Mouse (Mus musculus) intestine, embryonic 16.5 days (tissue): ENCODE data around the gene Lpin2. TPM values are rescaled to one million over a fixed set of nuclear protein-coding genes. Genes with fewer than 3 reads are reported as not detected.

Experiments
- ATAC-seq: fragments of 200-750 bp; cut with Nextera tagmentation; 2 replicates; pipeline ENCODE4 v1.8.0; 2017; ENCODE audit warnings: moderate TSS enrichment, moderate library complexity
- H3K27ac ChIP-seq: fragments of 300-500 bp; sonication (generic); 2 replicates; pipeline ENCODE4 v1.5.1; 2014; ENCODE audit warnings: mild to moderate bottlenecking, low read length
- H3K27me3 ChIP-seq: fragments of 300-500 bp; sonication (generic); replicated peaks from 2 replicates; pipeline ENCODE4 v1.6.1; 2014; ENCODE audit warnings: low read length, control low read depth, mixed read lengths; ENCODE audit not compliant: control insufficient read depth, insufficient read depth
- H3K36me3 ChIP-seq: fragments of 300-500 bp; sonication (generic); 2 replicates; pipeline ENCODE4 v1.6.1; 2014; ENCODE audit warnings: low read length, control low read depth; ENCODE audit not compliant: control insufficient read depth, insufficient read depth
- H3K4me1 ChIP-seq: fragments of 300-500 bp; sonication (generic); 2 replicates; pipeline ENCODE4 v1.6.1; 2014; ENCODE audit warnings: low read length, control low read depth, mixed read lengths; ENCODE audit not compliant: control insufficient read depth, insufficient read depth
- H3K4me2 ChIP-seq: fragments of 300-500 bp; sonication (generic); 2 replicates; pipeline ENCODE4 v1.6.1; 2014; ENCODE audit warnings: low read depth, low read length, control low read depth
- H3K4me3 ChIP-seq: fragments of 300-500 bp; sonication (generic); 2 replicates; pipeline ENCODE4 v1.5.1; 2014; ENCODE audit warnings: mild to moderate bottlenecking, low read length
- H3K9ac ChIP-seq: fragments of 300-500 bp; sonication (generic); 2 replicates; pipeline ENCODE4 v1.6.1; 2014; ENCODE audit warnings: low read depth, low read length
- H3K9me3 ChIP-seq: fragments of 300-500 bp; sonication (generic); 2 replicates; pipeline ENCODE4 v1.6.1; 2016; ENCODE audit warnings: low read length, control low read depth; ENCODE audit not compliant: control insufficient read depth
- WGBS: fragments of 180-500 bp; shearing (Covaris S2); extraction: QIAGEN DNeasy Blood & Tissue Kit; methylation state at CpG from one replicate; pipeline ENCODE4 v1.1.7; 2014; 5-methylcytosine and 5-hydroxymethylcytosine counted together
- polyA plus RNA-seq: library from polyadenylated mRNA; unstranded; fragments of >200 nt; fragmentation: Nextera tagmentation; extraction: Ambion mirVana; gene quantifications from 2 replicates; pipeline ENCODE4 v1.2.1, GENCODE M21; 2015

Lpin2 gene
- polyA plus RNA-seq, 1 experiment from 2014 or later, result 22.7 TPM

DNA sequence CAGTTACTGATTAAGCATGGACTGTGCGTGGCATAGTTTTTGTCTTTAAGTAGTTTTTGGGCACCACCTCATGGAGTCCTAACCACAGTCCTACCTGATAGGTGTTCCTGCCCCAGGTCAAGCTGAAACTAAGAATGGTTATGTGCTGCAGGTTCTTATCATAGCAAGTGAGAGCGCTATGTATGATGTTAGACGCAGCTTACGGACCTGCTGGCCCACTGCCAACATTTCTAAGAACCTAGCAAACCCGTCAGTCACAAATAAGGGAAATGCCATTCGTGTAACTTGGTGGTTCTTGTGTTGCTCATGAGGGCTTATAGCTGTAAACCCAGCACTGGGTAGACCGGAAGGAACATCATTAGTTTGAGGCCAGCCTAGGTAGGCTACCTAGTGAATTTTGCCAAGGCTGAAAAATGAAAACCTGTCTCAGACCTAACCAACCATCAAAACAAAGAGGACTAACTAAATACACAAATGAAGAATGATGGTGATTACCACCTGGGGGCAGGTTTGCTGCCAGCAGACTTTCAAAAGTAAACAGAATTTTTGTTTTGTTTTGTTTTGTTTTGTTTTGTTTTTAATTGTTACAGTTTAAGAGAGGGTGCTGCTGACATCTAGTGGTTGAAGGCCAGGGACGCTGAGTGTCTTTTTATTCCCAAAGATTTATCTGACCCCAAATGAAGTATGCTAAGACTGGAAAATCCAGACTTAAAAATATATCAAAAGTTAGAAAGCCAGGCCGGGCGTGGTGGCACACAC is 13.5 kb downstream of the Lpin2 start:
- peak overlapping the region; percentile 44 for H3K4me2 ChIP-seq

DNA sequence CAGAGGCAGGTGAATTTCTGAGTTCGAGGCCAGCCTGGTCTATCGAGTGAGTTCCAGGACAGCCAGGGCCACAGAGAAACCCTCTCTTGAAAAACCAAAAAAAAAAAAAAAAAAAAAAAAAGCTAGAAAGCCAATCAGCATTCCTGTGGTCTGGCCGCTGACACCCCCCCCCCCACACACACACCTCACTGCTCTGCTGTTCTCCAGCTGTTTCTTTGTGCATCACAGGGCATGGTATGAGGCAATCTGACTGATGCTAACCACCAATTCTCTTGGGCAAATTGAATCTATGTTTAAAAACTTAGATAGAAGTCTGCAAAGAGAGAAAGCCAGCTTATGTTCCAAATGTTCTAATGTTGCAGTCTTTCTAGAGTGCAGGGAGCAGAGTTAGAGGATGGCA is 14.1 kb downstream of the Lpin2 start:
- WGBS, result 78% methylated on average over 3 of the region's 3 CpGs
- Histone ChIP-seq H3K4me3 (no peak overlapping the region), H3K4me2 (no peak overlapping the region), H3K9ac (no peak overlapping the region), H3K4me1 (peaks cover 9% of the 10 kb centered on the region), H3K27me3 (no peaks in the 10 kb centered on the region), H3K9me3 (no peaks in the 10 kb centered on the region), H3K27ac (no peak overlapping the region), H3K36me3 (no peaks in the 10 kb centered on the region)
- no peak for ATAC-seq

More for the DNA sequence above, 13.5 kb downstream of the Lpin2 start:
- no peaks in the 10 kb centered on the region for H3K9me3 ChIP-seq
- 38% methylated on average over 10 of the region's 10 CpGs for WGBS
- H3K4me1 ChIP-seq, result peaks cover 9% of the 10 kb centered on the region
- H3K27me3 ChIP-seq, result no peaks in the 10 kb centered on the region
- H3K27ac ChIP-seq, result no peak overlapping the region
- peak overlapping the region; percentile 11; the same call in 1 of the 2 replicates for H3K4me3 ChIP-seq
- H3K36me3 ChIP-seq, result no peaks in the 10 kb centered on the region
- peak; percentile 49 for ATAC-seq
- no peak overlapping the region for H3K9ac ChIP-seq

DNA sequence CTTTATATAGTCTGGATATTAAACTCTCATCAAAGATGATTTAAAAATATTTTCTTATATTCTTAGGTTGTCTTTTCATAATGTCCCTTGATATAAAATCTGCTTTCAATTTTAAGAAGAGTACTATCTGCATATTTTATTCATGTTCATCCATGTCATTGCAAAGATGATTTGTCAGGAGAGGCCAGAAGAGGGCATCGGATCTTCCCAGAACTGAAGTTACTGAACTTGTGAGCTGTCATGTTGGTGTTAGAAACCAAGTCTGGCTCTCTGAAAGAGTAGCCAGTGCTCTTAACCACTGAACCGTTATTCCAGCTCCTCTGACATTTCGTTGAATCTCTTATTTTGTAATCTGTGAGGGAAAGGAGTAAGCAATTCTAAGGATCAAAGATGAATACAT is 17.0 kb downstream of the Lpin2 start:
- no peaks in the 10 kb centered on the region for H3K27me3 ChIP-seq
- H3K4me1 ChIP-seq, result peaks cover 11% of the 10 kb centered on the region; the same call in 1 of the 2 replicates
- no peak for ATAC-seq
- no peak overlapping the region for H3K27ac ChIP-seq
- H3K9ac ChIP-seq, result no peak overlapping the region
- H3K4me3 ChIP-seq, result no peak overlapping the region
- no peaks in the 10 kb centered on the region for H3K36me3 ChIP-seq
- WGBS, result 80% methylated on average over 3 of the region's 3 CpGs
- H3K4me2 ChIP-seq, result no peak overlapping the region
- H3K9me3 ChIP-seq, result no peaks in the 10 kb centered on the region

DNA sequence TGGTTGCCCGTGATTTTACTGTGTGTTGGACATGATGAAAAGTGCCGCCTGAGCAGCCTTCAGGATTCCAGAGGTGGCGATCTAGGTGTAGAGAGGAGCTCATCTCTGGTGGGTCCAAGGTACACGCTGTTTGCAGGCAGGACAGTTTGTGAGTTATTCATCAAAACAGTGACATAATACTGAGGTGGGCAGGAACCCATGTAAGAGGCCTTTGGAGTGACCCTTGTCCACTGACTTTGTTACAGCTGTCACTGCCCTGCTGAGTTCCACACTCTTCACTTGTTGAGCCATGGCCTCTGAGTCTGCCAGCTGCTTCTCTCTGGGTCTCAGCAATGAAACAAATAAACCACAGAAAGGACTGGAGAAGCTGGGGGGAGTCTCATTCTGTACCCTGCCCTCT is 19.8 kb downstream of the Lpin2 start:
- no peak overlapping the region for H3K9ac ChIP-seq
- H3K4me2 ChIP-seq, result no peak overlapping the region
- no peaks in the 10 kb centered on the region for H3K27me3 ChIP-seq
- no peak overlapping the region for H3K4me3 ChIP-seq
- 60% methylated on average over 4 of the region's 4 CpGs for WGBS
- peak; percentile 66 for ATAC-seq
- H3K27ac ChIP-seq, result no peak overlapping the region
- H3K36me3 ChIP-seq, result no peaks in the 10 kb centered on the region
- H3K4me1 ChIP-seq, result peaks cover 18% of the 10 kb centered on the region
- H3K9me3 ChIP-seq, result no peaks in the 10 kb centered on the region

DNA sequence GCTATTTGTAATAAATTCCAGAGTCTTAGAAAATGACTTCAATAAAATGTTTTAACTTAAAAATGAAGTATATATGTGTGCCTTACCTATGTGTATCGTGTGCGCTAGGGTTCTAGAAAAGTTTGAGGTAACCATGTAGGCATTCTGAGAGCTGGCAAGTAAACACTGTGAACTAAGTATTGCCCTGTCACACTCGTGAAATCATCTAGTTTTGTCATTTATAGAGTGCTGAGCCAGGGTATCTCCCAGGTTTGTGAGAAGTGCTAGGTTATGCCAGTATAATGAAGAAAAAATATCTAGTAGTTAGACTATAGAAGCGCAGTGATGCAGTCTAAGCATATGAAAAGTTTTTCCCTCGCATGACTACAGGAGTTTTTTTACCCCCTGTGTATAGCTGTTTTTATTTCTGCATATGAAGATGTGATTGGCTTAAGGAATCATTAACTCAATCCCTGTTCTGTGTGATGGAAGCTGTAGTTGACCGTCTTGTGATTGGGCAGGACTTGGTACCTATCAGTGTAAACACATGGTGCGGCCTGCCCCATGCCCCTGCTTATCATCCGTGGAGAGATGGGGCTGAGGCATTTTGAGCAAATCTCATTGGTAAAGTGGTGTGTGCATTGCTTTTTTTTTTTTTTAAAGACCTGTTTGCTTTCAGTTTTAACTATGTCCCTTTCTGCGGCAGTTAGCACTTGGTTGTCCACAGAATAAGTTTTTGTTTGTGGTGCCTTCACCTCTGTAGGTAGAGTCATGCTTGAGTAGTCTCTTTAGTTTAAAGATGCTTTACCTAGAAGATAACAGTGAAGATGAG is 21.8 kb downstream of the Lpin2 start:
- H3K9me3 ChIP-seq, result no peaks in the 10 kb centered on the region
- peak overlapping the region; percentile 26 for H3K4me2 ChIP-seq
- peak overlapping the region; percentile 15; the same call in 1 of the 2 replicates for H3K27ac ChIP-seq
- peaks cover 21% of the 10 kb centered on the region for H3K4me1 ChIP-seq
- no peaks in the 10 kb centered on the region for H3K36me3 ChIP-seq
- H3K27me3 ChIP-seq, result no peaks in the 10 kb centered on the region
- H3K9ac ChIP-seq, result no peak overlapping the region
- ATAC-seq, result peak; percentile 92
- 74% methylated on average over 9 of the region's 9 CpGs for WGBS
- 0 out of 2 replicates have a peak overlapping the region, but pooled peaks have one; percentile 4 for H3K4me3 ChIP-seq

DNA sequence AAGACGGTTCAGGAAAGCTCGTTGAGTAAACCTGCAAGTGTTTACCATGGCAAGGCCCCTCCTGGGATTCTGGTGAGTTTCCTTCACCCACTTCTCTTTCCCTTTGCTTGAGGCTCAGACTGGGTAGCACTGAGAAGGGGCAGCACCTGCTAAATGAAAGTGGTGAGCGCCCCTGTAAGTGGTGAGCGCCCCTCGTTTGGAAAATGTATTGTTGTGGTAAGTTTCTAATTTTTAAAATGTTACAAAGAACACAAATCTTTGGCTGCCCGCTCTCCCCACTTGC is 22.4 kb downstream of the Lpin2 start:
- WGBS, result 64% methylated on average over 6 of the region's 6 CpGs
- no peaks in the 10 kb centered on the region for H3K27me3 ChIP-seq
- H3K4me2 ChIP-seq, result peak overlapping the region; percentile 26
- H3K27ac ChIP-seq, result peak overlapping the region; percentile 15; the same call in 1 of the 2 replicates
- 0 out of 2 replicates have a peak overlapping the region, but pooled peaks have one; percentile 4 for H3K4me3 ChIP-seq
- no peaks in the 10 kb centered on the region for H3K36me3 ChIP-seq
- H3K9ac ChIP-seq, result no peak overlapping the region
- no peak for ATAC-seq
- H3K9me3 ChIP-seq, result no peaks in the 10 kb centered on the region
- peaks cover 21% of the 10 kb centered on the region for H3K4me1 ChIP-seq

DNA sequence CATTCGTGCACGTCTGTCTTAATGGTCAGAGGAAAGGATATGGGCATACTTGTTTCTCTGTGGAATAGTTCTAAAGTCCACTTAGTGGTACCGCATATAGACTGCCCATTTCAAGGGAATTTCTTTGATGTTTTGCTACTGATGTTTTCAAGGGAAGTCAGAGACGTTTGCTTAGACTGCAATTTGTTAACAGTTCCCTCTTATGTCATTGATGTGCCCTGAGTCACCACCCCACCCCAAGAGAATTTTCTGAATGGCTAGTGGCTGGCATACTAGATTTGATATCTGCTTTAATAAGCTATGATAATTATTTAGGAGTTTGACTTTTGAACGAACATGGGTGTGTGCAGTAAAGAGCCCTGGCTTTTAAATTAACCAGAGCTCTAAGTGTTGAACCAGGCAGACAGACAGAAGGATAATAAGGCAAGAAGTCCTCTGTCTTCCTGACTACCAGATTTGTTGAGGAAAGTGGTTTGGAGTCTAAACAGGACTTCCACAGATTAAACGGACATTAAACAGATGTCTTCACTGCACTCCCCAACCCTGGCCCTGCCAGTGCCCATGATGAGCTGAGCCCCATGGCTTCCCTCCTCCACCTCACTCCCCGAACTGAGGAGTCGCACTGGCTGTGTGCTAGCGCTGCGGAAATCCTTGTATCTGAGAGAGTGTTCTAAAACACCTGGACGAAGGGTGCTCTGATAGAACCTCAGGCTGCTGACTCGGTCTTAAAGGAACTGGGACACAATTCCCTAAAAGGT is 24.0 kb downstream of the Lpin2 start:
- ATAC-seq, result peak; percentile 32; the same call in 1 of the 2 replicates
- Histone ChIP-seq H3K4me1 (peaks cover 21% of the 10 kb centered on the region), H3K9ac (no peak overlapping the region), H3K27ac (no peak overlapping the region), H3K27me3 (no peaks in the 10 kb centered on the region), H3K9me3 (no peaks in the 10 kb centered on the region), H3K4me3 (no peak overlapping the region), H3K36me3 (no peaks in the 10 kb centered on the region), H3K4me2 (no peak overlapping the region)
- WGBS, result 28% methylated on average over 12 of the region's 12 CpGs

DNA sequence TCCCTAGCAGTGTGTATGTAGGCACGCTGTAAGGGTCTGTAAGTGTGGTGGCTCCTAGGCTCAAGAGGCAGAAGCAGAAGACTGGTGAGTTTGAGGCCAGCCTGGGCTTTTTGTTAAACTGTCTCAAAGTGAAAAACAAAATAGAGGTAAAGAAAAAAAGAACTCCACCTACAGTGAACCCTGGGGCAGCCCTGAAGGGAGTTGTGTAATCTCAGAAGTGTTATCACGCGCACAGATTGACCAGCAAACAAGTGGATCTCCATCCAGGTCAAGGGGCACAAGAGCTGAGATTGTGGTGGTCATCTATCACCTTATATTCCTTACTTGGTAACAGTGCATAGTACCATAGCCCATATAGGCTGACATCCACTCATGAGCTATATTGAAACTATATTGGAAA is 24.9 kb downstream of the Lpin2 start:
- no peak overlapping the region for H3K27ac ChIP-seq
- H3K9me3 ChIP-seq, result no peaks in the 10 kb centered on the region
- H3K36me3 ChIP-seq, result no peaks in the 10 kb centered on the region
- no peaks in the 10 kb centered on the region for H3K27me3 ChIP-seq
- H3K4me3 ChIP-seq, result no peak overlapping the region
- 73% methylated on average over 3 of the region's 3 CpGs for WGBS
- ATAC-seq, result no peak
- peaks cover 21% of the 10 kb centered on the region for H3K4me1 ChIP-seq
- no peak overlapping the region for H3K4me2 ChIP-seq
- no peak overlapping the region for H3K9ac ChIP-seq

DNA sequence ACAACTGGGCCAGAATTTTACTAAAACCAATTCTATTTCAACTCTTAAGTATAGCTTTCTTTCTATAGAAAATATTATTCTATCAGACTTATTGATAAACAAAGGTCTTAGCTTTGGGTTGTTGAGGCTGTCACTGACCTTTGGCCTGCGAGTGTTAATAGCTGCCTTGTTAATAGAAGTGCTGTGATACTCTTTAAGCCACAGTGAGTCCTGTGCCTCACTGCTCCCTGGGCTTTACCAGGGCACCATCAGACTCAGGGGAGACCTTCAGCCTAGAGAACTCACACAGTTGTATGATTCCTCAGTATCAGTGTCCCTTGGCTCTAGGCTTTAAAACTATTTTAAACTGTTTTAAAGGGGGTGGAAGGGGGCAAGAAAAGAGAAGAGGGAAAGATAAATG is 26.0 kb downstream of the Lpin2 start:
- H3K9ac ChIP-seq, result no peak overlapping the region
- no peaks in the 10 kb centered on the region for H3K9me3 ChIP-seq
- WGBS, result 97% methylated on average over 1 of the region's 1 CpGs
- no peak overlapping the region for H3K4me3 ChIP-seq
- H3K27me3 ChIP-seq, result no peaks in the 10 kb centered on the region
- no peak overlapping the region for H3K27ac ChIP-seq
- H3K4me1 ChIP-seq, result peaks cover 21% of the 10 kb centered on the region
- H3K36me3 ChIP-seq, result no peaks in the 10 kb centered on the region
- no peak overlapping the region for H3K4me2 ChIP-seq
- ATAC-seq, result no peak
